Mouse (Mus musculus) brain, embryonic 14.5 days (tissue): ENCODE data around the gene Gpx5. TPM values are rescaled to one million over a fixed set of nuclear protein-coding genes. Genes with fewer than 3 reads are reported as not detected.

ENCODE experiments used
- DNase-seq: peaks from one replicate; pipeline ENCODE4 v3.0.0-alpha.2; 2011; ENCODE audit warnings: low read depth
- CTCF ChIP-seq: fragments of 200-500 bp; IDR thresholded peaks from 2 replicates; pipeline ENCODE4 v1.5.1; 2012; ENCODE audit warnings: inconsistent platforms, mild to moderate bottlenecking, moderate library complexity, borderline replicate concordance; ENCODE audit not compliant: insufficient read depth, insufficient read length; ENCODE audit errors: extremely low read depth
- POLR2A ChIP-seq: fragments of 200-500 bp; IDR thresholded peaks from 2 replicates; pipeline ENCODE4 v1.6.1; 2012; ENCODE audit warnings: mild to moderate bottlenecking, inconsistent platforms, borderline replicate concordance; ENCODE audit not compliant: poor library complexity, insufficient read depth, insufficient read length, severe bottlenecking; ENCODE audit errors: extremely low read depth
- polyA plus RNA-seq: library from polyadenylated mRNA; depleted of rRNA; stranded (reverse); fragments of >200 nt; gene quantifications from 2 replicates; pipeline ENCODE4 v1.2.3, GENCODE M21; 2012

Gene Gpx5
- polyA plus RNA-seq, 1 experiment: 0.08 TPM

DNA sequence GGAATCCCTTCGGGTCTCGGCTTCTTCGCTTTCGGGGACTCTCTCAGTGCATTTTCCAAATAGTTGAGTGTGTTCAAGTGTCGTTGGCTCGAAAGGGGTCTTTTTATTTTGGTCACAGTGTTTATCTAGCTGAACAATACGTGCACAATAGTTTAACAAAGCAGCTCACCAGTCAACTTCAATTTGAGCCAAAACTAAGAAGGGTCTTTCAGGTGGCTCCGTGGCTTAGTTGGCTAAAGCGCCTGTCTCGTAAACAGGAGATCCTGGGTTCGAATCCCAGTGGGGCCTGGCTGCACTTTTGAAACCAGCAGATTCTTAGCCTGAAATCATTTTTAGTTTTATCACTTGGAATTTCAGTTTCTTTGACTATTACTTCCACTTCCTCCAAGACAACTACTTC lies 28.2 kb downstream of the Gpx5 start:
- DNase-seq: peak; percentile 77
- TF ChIP-seq POLR2A (no peak), CTCF (no peak)

DNA sequence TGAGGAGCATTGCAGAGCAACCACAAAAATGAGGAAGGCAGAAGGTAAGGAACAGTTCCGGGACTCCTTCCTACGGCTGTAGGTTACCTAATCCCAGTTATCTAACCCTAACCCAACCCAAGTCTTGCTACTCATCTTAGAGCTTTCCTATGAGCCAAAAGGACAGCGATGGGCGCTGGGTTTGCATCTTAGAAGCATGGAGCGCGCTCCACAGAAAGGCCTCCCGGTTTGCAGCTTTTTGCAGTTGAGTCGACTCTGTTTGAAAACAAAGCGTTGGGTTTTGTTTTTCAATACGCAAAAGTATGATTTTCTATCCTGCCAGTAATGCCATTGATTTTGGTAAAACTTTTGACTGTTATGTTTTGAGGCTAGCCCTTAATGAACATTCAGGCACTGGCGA lies 28.6 kb downstream of the Gpx5 start:
- DNase-seq: peak; percentile 26
- TF ChIP-seq POLR2A (no peak), CTCF (no peak)

DNA sequence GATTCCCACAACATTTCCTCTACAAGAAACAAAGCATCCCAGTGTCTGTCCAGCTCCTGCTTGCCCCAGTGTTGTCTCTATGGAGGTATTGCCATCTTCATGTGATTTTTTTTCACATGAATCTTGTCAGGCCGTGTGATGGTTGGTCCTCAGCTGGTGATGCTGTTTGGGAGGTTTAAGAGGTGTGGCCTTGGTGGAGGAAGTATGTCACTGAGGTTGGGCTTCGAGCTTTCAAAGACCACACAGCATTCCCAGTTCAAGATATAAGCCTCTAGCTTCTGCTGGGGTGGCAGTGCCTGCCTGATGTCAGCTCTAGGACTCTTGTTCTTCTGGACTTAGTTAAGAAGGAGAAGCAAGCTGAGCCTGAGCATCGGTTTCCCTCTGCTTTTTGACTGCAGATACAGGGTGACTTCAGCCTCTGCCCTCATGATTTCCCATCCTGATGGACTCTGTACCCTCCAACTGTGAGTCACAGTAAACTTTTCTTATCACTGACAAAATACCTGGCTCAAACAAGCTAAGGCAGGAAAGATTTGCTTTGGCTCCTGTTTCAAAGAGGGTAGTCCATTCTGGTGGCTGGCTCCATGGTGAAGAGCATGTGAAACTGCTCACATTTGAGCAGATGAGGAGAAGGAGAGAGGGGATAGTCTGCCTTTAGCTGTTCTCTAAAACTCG lies 29.6 kb downstream of the Gpx5 start:
- no peak for DNase-seq
- TF ChIP-seq POLR2A (no peak), CTCF (no peak)

DNA sequence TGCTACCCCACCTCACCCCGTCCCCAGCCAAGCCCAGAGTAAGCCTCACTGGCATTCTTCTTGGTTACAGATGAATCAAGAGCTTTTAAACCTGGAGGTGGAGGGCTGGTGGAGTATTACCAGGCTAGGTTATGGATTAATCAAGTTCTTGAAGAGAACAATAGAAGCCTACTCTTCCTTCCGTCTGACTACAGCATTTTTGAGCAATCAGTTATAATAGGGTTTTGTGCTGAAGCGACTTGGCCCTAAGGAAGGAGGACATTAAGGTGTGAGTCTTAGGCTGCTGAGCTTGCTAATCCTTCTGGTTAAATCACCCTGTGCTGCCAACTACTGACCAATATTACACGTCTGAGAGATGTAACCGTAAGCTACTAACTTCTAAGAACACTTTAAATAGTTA lies 32.2 kb downstream of the Gpx5 start:
- TF ChIP-seq CTCF: no peak
- TF ChIP-seq POLR2A: no peak

DNA sequence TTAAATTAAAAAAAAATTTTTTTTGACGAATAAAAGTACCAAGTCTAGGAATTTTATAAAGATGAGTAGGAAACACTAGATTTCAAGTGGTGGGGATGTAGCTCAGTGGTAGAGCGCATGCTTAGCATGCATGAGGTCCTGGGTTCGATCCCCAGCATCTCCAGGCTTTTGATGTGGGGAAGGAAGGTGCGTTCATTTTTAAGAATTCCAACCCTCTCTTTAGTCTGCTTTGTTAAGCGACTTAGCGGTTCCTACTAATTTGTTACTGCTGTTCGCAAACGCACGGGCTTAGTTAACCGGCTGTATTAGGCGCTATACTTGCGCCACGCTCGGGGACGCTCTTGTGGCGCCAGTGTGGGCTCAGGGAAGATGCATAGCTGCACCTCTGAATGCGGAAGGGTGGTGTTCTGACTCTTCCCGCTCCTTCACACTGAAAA lies 32.8 kb downstream of the Gpx5 start:
- DNase-seq: peak; percentile 89
- no peak for TF ChIP-seq CTCF
- no peak for TF ChIP-seq POLR2A

More for the DNA sequence above, 32.2 kb downstream of the Gpx5 start:
- DNase-seq: peak; percentile 8

DNA sequence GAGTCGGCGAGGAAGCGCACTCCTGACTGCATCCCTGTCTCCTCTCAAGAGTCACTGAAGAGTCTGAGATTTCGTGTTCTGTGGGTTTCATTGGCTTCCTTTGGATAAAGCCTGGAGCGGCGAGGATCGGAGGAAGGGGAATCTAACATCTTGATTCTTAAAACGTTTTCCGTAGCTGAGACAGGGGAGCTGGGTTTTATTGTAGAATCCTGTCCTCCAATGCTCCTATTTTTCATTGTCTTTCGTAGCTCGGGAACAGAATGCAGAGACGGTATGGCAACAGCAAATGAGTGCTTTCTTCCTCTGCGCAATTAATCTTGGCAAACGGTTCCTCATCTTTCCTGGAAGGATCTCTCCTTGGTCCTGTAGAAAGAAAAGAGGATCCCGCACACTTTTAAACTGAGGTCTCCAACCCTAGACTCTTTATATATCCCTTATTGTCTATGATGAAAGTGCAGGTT lies 33.3 kb downstream of the Gpx5 start:
- peak; percentile 65 for DNase-seq
- no peak for TF ChIP-seq POLR2A
- no peak for TF ChIP-seq CTCF

DNA sequence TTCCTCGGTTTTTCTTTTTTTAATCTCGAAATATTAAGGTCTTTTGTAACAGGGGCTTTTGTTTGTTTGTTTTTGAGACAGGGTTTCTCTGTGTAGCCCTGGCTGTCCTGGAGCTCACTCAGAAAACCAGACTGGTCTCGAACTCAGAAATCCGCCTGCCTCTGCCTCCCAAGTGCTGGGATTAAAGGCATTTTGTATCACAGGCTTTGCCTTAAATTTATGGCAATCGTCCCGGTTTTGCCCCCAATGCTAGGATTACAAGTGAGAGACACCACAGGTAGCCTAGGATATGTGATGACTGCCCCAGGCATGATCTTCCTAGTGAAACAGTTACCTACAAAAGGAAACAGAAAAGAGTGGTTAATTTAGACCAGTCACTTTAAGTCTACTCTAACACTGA lies 34.0 kb downstream of the Gpx5 start:
- TF ChIP-seq POLR2A (no peak), CTCF (no peak)
- DNase-seq: no peak

DNA sequence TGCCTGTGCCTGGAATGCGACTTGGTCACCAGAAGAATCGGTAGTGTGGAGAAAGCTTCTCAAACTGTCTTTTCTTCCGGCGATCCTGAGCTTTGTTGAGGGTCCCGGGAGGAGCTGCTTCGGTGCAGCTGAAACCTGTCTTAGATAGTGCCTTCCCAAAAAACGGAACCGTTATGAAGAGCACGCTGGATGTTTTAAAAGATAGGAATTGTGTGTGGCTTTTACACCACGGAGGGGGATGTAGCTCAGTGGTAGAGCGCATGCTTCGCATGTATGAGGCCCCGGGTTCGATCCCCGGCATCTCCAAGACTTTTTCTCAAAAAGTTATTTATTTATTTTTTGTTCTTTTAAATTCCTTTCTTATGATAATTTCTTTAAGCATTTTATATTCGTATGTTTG lies 38.5 kb downstream of the Gpx5 start:
- DNase-seq: peak; percentile 86
- no peak for TF ChIP-seq CTCF
- TF ChIP-seq POLR2A: no peak

DNA sequence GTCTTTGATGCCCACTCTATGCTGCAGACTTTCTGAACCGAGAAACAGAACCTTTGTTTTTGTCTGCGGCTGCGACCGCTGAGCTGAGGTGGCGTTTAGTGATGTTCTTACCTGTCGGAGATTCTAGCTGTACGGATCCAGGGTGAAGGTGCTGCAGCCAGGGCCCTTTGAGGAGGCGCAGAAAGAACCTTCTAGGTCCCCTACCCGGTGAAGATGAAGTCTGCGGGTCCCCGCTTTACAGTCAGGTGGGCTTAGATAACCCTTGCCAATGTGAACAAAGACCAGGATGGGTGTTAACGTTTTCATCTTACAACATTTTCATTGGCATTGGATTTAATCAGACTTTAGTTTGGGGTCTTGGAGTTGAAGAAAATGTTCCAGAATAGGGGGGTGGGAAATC lies 39.0 kb downstream of the Gpx5 start:
- DNase-seq: no peak
- TF ChIP-seq CTCF (no peak), POLR2A (no peak)

DNA sequence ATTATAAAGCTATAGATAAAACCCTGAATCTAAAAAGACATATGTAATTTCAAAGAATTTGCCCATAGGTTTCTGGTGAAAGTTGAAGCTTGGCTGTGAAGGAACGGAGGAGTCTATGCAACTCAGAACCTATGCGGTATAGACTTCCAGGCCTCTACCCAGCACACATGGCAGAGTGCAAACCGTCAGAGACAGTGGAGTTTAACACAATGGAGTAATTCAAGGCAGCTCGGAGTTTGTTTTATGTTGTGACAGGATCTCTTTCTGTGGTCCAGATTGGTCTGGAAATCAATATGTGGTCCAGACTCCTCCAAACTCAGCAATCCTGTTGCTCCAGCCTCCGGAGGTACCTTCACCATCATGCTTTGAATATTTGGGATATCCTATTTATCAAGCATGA lies 39.5 kb downstream of the Gpx5 start:
- peak; percentile 37 for DNase-seq
- TF ChIP-seq POLR2A (no peak), CTCF (no peak)

DNA sequence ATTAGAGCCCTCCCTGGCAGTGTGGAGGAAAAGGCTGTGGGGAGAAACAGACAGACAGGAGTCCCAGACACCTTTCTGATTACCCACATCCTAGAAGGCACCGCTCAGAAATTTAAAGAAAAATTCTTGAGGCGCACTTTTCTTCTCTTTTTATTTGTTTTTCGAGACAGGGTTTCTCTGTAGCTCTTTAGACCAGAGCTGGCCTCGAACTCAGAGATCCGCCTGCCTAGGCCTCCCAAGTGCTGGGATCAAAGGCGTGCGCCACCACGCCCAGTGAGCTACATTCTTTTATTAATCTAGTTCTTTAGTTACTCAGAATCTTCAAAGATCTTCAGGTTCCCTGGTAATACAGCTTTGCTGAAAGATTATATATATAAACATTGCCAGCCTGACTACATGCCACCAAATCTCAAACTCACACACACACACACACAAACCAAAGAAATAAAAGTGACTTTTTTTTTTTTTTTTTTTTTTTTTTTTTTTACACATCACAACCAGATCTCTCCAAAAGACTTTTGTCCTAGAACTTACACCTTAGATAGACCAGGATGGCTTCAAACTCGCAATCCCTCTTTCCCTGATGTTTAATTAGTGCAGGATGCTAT lies 42.4 kb downstream of the Gpx5 start:
- TF ChIP-seq POLR2A: no peak
- no peak for TF ChIP-seq CTCF
- no peak for DNase-seq

DNA sequence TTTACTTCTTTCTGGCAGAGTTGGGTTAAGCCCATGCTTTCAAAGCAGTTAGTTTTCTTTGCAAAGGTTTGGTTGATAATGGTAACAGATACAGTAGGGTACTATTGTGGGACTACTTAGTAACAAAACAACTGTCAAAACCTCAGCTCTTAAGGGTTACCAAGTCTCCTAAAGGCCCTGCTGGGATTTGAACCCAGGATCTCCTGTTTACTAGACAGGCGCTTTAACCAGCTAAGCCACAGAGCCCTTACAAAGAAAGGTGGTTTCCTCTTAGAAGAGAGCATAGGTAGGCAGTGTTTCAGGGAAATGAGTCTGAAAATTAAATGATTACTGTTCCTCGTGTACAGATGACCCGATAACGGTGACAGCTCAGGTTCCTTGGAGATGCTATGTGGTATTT lies 43.5 kb downstream of the Gpx5 start:
- no peak for TF ChIP-seq POLR2A
- TF ChIP-seq CTCF: no peak
- DNase-seq: no peak
